Mouse (Mus musculus) forebrain, postnatal 0 days (tissue): ENCODE results near the gene Sumf1. TPM values are rescaled to one million over a fixed set of nuclear protein-coding genes. Genes with fewer than 3 reads are reported as not detected.

ENCODE experiments used
- ATAC-seq: fragments of 200-750 bp; cut with Nextera tagmentation; 2 replicates; pipeline ENCODE4 v1.8.0; 2017; ENCODE audit warnings: mild to moderate bottlenecking, moderate library complexity
- DNase-seq: peaks from one replicate; pipeline ENCODE4 v3.0.0-alpha.2; 2015
- H3K27ac ChIP-seq: fragments of 300-500 bp; sonication (generic); 2 replicates; pipeline ENCODE4 v1.5.1; 2014; ENCODE audit warnings: low read depth, mild to moderate bottlenecking, antibody characterized with exemption, low read length, moderate library complexity, mixed read lengths
- H3K27me3 ChIP-seq: fragments of 300-500 bp; sonication (generic); 2 replicates; pipeline ENCODE4 v1.6.1; 2014; ENCODE audit warnings: mild to moderate bottlenecking, low read length, mixed read lengths; ENCODE audit not compliant: insufficient read depth
- H3K36me3 ChIP-seq: fragments of 300-500 bp; sonication (generic); 2 replicates; pipeline ENCODE4 v1.6.1; 2014; ENCODE audit warnings: mild to moderate bottlenecking, moderate library complexity; ENCODE audit not compliant: insufficient read depth
- H3K4me1 ChIP-seq: fragments of 300-500 bp; sonication (generic); 2 replicates; pipeline ENCODE4 v1.6.1; 2014; ENCODE audit warnings: antibody characterized with exemption; ENCODE audit not compliant: insufficient read depth
- H3K4me2 ChIP-seq: fragments of 300-500 bp; sonication (generic); 2 replicates; pipeline ENCODE4 v1.6.1; 2014; ENCODE audit warnings: low read depth, mild to moderate bottlenecking, moderate library complexity
- H3K4me3 ChIP-seq: fragments of 300-500 bp; sonication (generic); 2 replicates; pipeline ENCODE4 v1.5.1; 2014; ENCODE audit warnings: low read depth, low read length, mixed read lengths
- H3K9ac ChIP-seq: fragments of 300-500 bp; sonication (generic); 2 replicates; pipeline ENCODE4 v1.6.1; 2014; ENCODE audit warnings: mild to moderate bottlenecking
- H3K9me3 ChIP-seq: fragments of 300-500 bp; sonication (generic); 2 replicates; pipeline ENCODE4 v1.6.1; 2016; ENCODE audit warnings: low read length
- CTCF ChIP-seq: sonication (generic); IDR thresholded peaks from 2 replicates; pipeline ENCODE4 v1.5.1; 2016; ENCODE audit warnings: antibody characterized with exemption, control low read depth, low read depth
- WGBS: fragments of 180-500 bp; shearing (Covaris S2); extraction: QIAGEN DNeasy Blood & Tissue Kit; methylation state at CpG from one replicate; pipeline ENCODE4 v1.1.7; 2014; 5-methylcytosine and 5-hydroxymethylcytosine counted together
- polyA plus RNA-seq: library from polyadenylated mRNA; unstranded; fragments of >200 nt; fragmentation: Nextera tagmentation; extraction: Ambion mirVana; gene quantifications from 2 replicates; pipeline ENCODE4 v1.2.1, GENCODE M21; 2015
- total RNA-seq: library from RNA; depleted of rRNA; stranded (reverse); fragments of >200 nt; gene quantifications from 2 replicates; pipeline ENCODE4 v1.2.3, GENCODE M21; 2014; rRNA removed

Sumf1 gene
- total RNA-seq (15.7 and 18.3 TPM in 2 replicates), polyA plus RNA-seq (7.7 and 11.6 TPM in 2 replicates)

DNA sequence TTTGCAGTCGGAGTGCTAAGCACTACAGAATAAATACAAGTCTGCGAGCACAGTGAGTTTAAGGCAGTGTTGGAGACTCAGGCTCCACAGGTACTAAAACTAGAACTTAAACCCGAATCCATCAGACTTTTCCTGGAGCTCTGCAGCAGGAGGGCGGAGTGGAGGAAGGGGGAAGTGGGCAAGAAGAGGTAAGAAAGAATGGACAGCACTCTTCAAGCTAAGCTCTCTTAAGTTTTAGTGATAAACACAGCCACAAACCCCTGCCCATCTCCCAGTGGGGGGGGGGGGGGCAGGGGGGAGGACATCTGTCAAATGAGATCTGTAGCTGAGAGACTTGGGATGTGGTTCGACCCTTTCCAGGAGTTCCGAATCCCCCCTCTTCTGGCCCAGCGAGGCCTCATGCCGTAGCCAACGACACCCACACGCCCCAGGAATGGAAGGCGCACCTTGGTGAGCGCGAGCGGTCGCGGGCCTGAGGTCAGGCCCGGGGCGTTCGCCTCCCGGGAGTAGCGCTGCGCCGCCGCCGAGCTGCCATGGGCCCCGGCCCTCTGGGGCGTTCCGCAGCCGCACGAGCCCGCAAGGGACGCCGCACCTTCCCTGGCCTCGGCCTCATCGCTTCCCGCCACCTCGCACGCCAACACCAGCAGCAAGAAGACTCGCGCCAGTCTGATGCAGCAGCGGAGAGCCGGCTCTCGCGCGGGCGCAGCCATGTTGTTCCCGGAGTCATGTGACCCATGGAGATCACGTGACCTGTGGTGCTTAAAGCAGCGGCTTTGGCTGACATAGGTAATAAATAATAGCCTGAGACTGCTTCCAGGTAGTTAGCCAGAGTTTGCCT, at the start of gene Sumf1:
Sumf1 (minus strand) TSS at position 736 of the 838 bp plus-strand sequence.
- peak within 1 kb of the TSS; percentile 73 for H3K4me3 ChIP-seq
- H3K9me3 ChIP-seq: no peaks in the 10 kb centered on the region
- no peaks in the 10 kb centered on the region for H3K36me3 ChIP-seq
- peak within 1 kb of the TSS; percentile 68 for H3K9ac ChIP-seq
- 8% methylated on average over 49 of the region's 49 CpGs for WGBS
- ATAC-seq (peak; percentile 98), DNase-seq (peak; percentile 94)
- peak within 1 kb of the TSS; percentile 91 for H3K4me2 ChIP-seq
- H3K4me1 ChIP-seq: 0 out of 2 replicates have a peak, but pooled peaks cover 2% of the 10 kb centered on the region
- H3K27ac ChIP-seq: 0 out of 2 replicates have a peak within 1 kb of the TSS, but pooled peaks have one; percentile 21
- TF ChIP-seq CTCF: no peak
- no peaks in the 10 kb centered on the region for H3K27me3 ChIP-seq

- H3K27me3 ChIP-seq: no peaks in the 10 kb centered on the region
- no peak for ATAC-seq
- H3K27ac ChIP-seq: no peak overlapping the region
- WGBS: 89% methylated on average over 6 of the region's 6 CpGs
- no peak for DNase-seq
- H3K4me3 ChIP-seq: no peak overlapping the region
- no peak for TF ChIP-seq CTCF
- H3K9ac ChIP-seq: no peak overlapping the region
- no peaks in the 10 kb centered on the region for H3K36me3 ChIP-seq
- H3K4me1 ChIP-seq: peaks cover 27% of the 10 kb centered on the region
- H3K4me2 ChIP-seq: no peak overlapping the region
- no peaks in the 10 kb centered on the region for H3K9me3 ChIP-seq
These were observed 49.2 kb upstream of the Sumf1 start for GRCm38 (mm10) chr6:108234536-108234935.

- Histone ChIP-seq H3K4me2 (no peak overlapping the region), H3K9ac (no peak overlapping the region), H3K36me3 (no peaks in the 10 kb centered on the region), H3K27ac (no peak overlapping the region), H3K9me3 (no peaks in the 10 kb centered on the region), H3K4me3 (no peak overlapping the region), H3K27me3 (no peaks in the 10 kb centered on the region), H3K4me1 (peaks cover 22% of the 10 kb centered on the region)
- DNase-seq (no peak), ATAC-seq (no peak)
- 65% methylated on average over 6 of the region's 6 CpGs for WGBS
- TF ChIP-seq CTCF: no peak
These were observed 47.7 kb upstream of the Sumf1 start for GRCm38 (mm10) chr6:108233070-108233469.

DNA sequence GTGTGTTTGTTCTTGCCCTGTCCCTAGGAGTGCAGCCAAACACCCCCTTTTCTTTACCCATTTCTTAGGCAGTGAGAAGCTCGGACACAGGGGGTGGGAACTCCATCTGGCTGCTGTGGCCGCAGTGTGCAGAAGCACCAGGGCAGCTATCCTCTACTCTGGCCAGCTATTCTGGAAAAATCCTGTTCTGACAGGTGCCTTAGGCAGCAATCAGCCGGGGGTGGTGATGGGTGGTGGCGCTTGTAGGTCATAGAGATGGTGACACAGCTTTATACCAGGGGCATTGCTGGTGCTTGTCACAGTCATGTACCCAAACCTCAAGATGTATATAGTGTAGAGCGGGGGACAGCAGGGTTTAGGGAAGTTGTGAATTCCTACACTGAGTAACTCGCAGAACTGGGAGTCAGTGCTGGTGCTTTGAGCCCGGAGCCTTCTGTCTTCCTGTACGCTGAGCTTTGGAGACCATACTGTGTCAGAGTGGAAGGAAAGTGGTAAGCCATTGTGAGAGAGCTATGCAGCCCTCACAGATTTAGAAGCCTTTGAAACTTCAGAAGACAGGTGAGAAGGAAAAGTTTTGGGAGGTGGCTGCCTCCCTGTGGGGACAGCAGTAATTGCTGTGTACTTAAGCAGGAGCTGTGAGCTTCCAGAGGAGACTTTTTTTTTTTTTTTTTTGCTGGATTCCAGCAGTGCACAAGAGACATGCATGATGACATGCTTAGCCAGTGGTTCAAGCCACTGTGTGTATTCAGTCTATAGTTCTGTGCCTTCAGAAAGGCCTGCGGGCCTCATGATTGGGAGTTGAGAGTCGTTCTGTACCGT, 46.7 kb upstream of the Sumf1 start:
- Histone ChIP-seq H3K36me3 (no peaks in the 10 kb centered on the region), H3K27me3 (no peaks in the 10 kb centered on the region), H3K27ac (no peak overlapping the region), H3K4me2 (no peak overlapping the region), H3K9ac (no peak overlapping the region), H3K4me1 (peaks cover 13% of the 10 kb centered on the region), H3K4me3 (no peak overlapping the region), H3K9me3 (no peaks in the 10 kb centered on the region)
- 77% methylated on average over 11 of the region's 11 CpGs for WGBS
- ATAC-seq (no peak), DNase-seq (no peak)
- TF ChIP-seq CTCF: peak; percentile 12; the same call in 1 of the 2 replicates

GRCm38 (mm10) chr6:108230608-108231007, 45.2 kb upstream of the Sumf1 start:
- ATAC-seq: no peak
- no peak overlapping the region for H3K27ac ChIP-seq
- TF ChIP-seq CTCF: no peak
- no peaks in the 10 kb centered on the region for H3K27me3 ChIP-seq
- H3K4me3 ChIP-seq: no peak overlapping the region
- H3K36me3 ChIP-seq: no peaks in the 10 kb centered on the region
- no peak overlapping the region for H3K9ac ChIP-seq
- H3K4me2 ChIP-seq: no peak overlapping the region
- H3K4me1 ChIP-seq: no peaks in the 10 kb centered on the region
- WGBS: 75% methylated on average over 3 of the region's 3 CpGs
- H3K9me3 ChIP-seq: no peaks in the 10 kb centered on the region
- DNase-seq: no peak

DNA sequence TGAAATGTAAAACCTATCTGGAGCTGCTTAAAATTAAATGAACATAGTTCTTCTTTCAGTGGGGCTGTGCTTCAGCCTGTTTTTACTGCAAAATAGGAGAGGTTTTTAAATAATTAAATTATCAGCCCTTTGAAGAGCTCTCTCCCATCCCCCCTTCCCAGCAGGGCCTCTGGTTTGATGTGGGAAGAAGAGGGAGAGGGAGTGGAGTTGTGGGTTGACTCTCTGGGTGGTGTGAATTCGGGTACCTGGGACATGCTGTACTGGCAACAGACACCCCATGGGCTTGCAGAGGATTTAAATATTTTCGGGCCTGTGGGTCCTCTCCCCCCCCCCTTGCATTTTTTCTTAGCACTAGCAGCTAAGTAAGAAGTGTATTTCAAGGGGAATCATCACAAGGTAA, 43.2 kb upstream of the Sumf1 start:
- ATAC-seq (no peak), DNase-seq (no peak)
- WGBS: 14% methylated on average over 2 of the region's 2 CpGs
- Histone ChIP-seq H3K4me1 (no peaks in the 10 kb centered on the region), H3K9ac (no peak overlapping the region), H3K9me3 (no peaks in the 10 kb centered on the region), H3K4me2 (no peak overlapping the region), H3K36me3 (no peaks in the 10 kb centered on the region), H3K4me3 (no peak overlapping the region), H3K27me3 (no peaks in the 10 kb centered on the region), H3K27ac (no peak overlapping the region)
- TF ChIP-seq CTCF: no peak

DNA sequence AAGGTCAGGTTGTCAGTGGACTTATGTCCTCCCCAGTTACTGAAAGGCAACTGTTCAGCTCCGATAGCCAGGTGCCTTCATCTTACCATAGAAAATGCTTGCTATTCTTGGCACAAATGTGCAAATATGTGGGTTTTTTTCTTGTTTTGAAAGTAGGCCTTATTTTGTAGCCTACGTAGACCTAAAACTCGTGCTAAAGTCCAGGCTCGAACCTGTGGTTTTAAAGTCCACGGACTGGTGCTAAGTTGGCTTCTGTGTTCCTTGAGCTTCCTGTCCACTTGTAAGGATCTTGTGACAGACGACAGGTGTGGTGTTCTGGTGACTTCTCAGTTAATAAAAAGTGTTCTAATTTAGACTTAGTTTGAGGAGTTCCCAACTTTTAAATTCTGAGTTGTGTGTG, 42.7 kb upstream of the Sumf1 start:
- no peak for TF ChIP-seq CTCF
- WGBS: 80% methylated on average over 6 of the region's 6 CpGs
- no peaks in the 10 kb centered on the region for H3K9me3 ChIP-seq
- ATAC-seq (no peak), DNase-seq (no peak)
- no peaks in the 10 kb centered on the region for H3K36me3 ChIP-seq
- H3K4me2 ChIP-seq: no peak overlapping the region
- H3K9ac ChIP-seq: no peak overlapping the region
- no peaks in the 10 kb centered on the region for H3K27me3 ChIP-seq
- no peak overlapping the region for H3K27ac ChIP-seq
- H3K4me3 ChIP-seq: no peak overlapping the region
- no peaks in the 10 kb centered on the region for H3K4me1 ChIP-seq
